Mouse (Mus musculus): ENCODE data around the gene Slc20a1. TPM values are rescaled to one million over a fixed set of nuclear protein-coding genes. Genes with fewer than 3 reads are reported as not detected.

Gene Slc20a1
- polyA plus RNA-seq, 1 experiment from 2014 or later: 41.8 TPM

DNA sequence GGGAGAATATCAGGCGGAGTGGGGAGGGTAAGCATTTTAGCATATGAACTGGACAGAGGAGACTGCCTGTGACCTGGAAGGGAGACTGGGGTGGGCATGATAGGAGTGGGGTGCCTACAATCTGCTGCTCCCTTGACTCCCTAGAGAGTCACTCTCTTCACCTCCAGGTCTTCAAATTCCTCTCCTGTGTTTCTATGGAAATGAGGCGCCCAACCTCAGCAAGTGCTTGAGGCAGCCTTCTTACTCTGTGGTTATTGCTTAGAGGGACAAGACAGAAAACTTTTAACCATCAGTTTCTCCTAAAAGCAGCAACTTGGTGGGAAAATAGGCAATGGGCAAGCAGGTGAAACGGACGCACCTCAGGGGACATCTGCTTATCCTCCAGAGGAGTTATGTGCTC is 38.0 kb downstream of the Slc20a1 start:
- Histone ChIP-seq H3K9me3 (no peaks in the 10 kb centered on the region), H3K36me3 (no peaks in the 10 kb centered on the region), H3K27ac (no peak overlapping the region), H3K27me3 (ENCODE audit: insufficient read depth, poor library complexity, severe bottlenecking) (0 out of 2 replicates have a peak, but pooled peaks cover 2% of the 10 kb centered on the region), H3K4me3 (no peak overlapping the region), H3K4me1 (peaks cover 32% of the 10 kb centered on the region)
- peak; percentile 53 for DNase-seq (ENCODE audit: low spot score)
- 79% methylated on average over 4 of the region's 4 CpGs for WGBS

DNA sequence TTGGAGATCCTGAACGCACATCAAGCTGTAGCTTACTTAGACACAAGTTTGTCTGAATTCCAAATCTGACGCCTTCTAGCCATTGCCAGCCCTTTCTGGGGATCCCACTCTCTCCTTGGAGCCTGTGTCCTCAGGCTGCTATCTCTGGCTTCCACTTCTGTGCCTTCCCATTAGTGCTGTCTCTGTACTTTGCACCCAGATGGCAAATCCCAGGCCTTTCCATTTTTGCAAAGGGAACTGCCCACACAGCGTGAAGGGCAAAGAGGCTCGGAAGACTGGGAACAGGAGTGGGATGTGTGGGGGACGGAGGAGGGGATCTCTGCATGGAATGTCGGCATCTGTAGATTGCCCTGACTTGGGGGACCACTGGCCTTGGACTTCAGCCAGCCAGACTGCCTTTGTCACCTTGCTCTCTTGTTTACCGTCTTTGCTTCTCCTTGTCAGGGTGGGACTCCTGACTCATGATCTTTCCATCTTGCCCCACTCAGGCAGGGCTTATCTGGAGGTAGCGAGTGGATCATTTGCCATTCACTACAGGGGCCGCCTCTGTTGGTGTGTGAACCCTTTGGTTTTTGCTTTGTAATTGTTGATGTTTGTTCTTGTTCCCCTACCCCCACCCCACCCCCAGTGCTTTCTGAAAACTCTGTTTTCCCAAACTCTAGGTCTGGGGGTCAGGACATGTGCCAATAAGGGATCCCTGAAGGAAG is 42.3 kb downstream of the Slc20a1 start:
- Histone ChIP-seq H3K9me3 (no peaks in the 10 kb centered on the region), H3K4me3 (no peak overlapping the region), H3K4me1 (peaks cover 52% of the 10 kb centered on the region), H3K27me3 (ENCODE audit: insufficient read depth, poor library complexity, severe bottlenecking) (no peaks in the 10 kb centered on the region), H3K27ac (peak overlapping the region; percentile 67), H3K36me3 (no peaks in the 10 kb centered on the region)
- DNase-seq (ENCODE audit: low spot score): peak; percentile 87
- 48% methylated on average over 9 of the region's 9 CpGs for WGBS

DNA sequence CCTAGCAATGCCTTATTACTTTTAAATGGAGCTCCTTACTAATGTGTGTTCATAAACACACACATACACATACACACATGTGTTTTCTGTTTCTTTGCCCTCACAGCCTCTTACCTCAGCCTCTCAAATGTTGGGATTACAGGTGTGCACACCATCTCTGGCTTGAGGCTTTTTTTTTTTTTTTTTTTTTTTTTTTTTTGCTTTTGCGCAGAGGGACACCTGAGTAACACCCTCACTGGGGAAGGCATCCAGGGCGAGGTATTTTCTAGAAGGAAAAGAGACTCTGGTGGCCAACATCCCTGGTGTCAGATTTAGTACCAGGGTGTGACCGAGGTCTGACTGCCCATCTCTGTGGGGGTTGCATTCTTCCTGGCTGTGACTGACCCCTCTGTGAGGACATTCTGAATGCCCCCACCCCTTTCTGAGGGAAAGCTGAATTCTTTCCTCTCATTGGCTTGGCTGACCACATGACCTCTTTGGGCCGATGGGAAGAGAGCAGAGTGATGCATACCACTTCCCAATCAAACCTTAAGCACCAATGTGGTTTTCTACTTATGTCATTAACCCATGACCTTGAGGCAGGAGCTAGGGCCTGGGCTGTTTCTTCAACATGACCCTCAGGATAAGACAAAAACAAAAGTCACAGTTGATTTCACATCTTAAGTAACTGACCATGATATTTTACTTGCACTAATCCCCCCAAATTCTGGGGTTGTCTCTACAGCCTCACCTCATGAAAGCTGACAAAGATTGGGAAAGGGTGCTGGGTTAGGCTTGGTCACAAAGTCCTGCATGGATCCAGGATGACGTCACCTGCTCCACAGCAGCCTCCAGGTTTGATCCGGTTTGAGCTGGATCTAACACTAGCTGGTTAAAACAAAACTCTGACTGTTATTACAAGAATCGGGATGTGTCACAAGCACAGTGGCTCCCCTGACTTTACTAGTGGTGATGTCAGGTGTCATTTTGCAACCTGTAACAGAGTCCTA is 43.6 kb downstream of the Slc20a1 start:
- H3K27ac ChIP-seq: peak overlapping the region; percentile 77
- no peak overlapping the region for H3K4me3 ChIP-seq
- no peak for DNase-seq (ENCODE audit: low spot score)
- no peaks in the 10 kb centered on the region for H3K27me3 ChIP-seq (ENCODE audit: insufficient read depth, poor library complexity, severe bottlenecking)
- H3K36me3 ChIP-seq: no peaks in the 10 kb centered on the region
- H3K9me3 ChIP-seq: no peaks in the 10 kb centered on the region
- H3K4me1 ChIP-seq: peaks cover 46% of the 10 kb centered on the region
- WGBS: 61% methylated on average over 7 of the region's 7 CpGs

DNA sequence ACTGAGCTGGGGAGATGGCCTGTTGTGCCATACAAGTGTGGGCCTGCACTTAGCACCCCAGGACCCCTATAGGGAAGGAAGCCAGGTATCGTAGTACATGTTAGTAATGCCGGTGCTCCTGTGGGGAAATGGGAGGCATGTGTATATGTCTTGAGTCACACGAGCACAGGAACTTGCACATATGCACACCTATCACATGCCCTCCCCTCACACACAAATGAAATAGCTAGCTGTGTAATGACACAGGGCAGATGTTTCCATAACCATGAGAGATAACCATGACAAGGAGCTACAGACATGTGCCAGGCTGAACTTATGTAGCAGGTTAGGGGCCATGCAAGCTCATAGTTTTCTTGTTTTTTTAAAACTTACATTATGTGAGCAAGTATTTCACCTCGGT is 44.4 kb downstream of the Slc20a1 start:
- peak; percentile 70 for DNase-seq (ENCODE audit: low spot score)
- Histone ChIP-seq H3K27ac (peak overlapping the region; percentile 77), H3K4me3 (no peak overlapping the region), H3K36me3 (no peaks in the 10 kb centered on the region), H3K27me3 (ENCODE audit: insufficient read depth, poor library complexity, severe bottlenecking) (no peaks in the 10 kb centered on the region), H3K4me1 (peaks cover 51% of the 10 kb centered on the region), H3K9me3 (no peaks in the 10 kb centered on the region)
- WGBS: 74% methylated on average over 4 of the region's 4 CpGs

DNA sequence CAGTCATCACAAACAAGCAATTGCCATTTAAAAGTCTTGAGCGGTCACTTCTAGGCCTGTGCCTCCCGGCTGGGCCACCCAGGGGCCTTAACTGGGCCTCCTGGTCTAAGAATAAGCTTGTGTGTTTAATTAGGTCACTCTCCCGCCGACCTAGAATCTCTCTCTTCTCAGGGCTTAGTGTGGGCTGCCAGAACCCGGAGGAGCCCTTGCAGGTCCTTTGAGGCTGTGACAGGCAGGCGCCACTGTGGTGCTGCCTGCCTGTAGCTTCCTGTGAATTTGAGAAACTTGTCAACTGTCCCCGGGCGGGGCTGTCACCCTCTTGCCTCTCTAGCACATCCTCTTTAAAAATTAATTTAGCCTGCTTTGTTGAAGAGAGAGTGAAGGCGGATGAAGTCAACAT is 45.2 kb downstream of the Slc20a1 start:
- Histone ChIP-seq H3K4me3 (no peak overlapping the region), H3K27ac (peak overlapping the region; percentile 77), H3K27me3 (ENCODE audit: insufficient read depth, poor library complexity, severe bottlenecking) (no peaks in the 10 kb centered on the region), H3K9me3 (no peaks in the 10 kb centered on the region), H3K4me1 (peaks cover 54% of the 10 kb centered on the region), H3K36me3 (no peaks in the 10 kb centered on the region)
- DNase-seq (ENCODE audit: low spot score): no peak
- WGBS: 22% methylated on average over 9 of the region's 9 CpGs

DNA sequence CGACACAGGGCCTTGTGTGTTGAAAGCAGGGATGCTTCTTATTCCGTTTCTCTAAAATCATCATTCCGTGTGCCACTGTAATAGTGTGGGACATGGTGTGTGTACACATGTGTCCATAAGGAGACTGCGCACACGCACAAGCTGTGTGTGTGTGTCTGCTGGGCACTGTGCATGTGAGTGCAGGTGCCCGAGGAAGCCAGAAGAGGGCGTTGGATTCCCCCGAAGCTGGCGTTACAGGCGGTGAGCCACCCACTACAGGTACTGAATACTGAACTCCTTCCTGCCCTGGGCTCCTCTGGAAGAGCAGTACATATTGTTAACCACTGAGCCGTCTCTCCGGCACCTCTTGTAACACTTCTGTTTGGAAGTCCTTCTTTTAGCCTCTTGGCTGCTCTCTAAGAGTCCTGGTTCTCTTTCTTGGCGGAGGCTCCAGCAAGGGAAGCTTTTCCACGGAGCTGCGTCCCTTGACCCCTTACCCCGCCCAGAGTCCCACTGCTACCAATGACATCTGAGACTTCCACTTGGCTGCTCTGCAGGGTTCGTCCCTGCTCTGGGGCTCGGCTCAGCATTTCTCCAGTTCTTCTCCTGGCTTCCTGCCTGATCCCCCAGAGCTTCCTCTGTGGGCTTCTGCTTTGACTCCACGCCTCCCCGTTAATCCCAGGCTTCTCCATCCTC is 46.0 kb downstream of the Slc20a1 start:
- peak overlapping the region; percentile 77 for H3K27ac ChIP-seq
- no peaks in the 10 kb centered on the region for H3K36me3 ChIP-seq
- no peaks in the 10 kb centered on the region for H3K9me3 ChIP-seq
- peaks cover 54% of the 10 kb centered on the region for H3K4me1 ChIP-seq
- WGBS: 79% methylated on average over 20 of the region's 20 CpGs
- H3K27me3 ChIP-seq (ENCODE audit: insufficient read depth, poor library complexity, severe bottlenecking): no peaks in the 10 kb centered on the region
- no peak for DNase-seq (ENCODE audit: low spot score)
- no peak overlapping the region for H3K4me3 ChIP-seq

DNA sequence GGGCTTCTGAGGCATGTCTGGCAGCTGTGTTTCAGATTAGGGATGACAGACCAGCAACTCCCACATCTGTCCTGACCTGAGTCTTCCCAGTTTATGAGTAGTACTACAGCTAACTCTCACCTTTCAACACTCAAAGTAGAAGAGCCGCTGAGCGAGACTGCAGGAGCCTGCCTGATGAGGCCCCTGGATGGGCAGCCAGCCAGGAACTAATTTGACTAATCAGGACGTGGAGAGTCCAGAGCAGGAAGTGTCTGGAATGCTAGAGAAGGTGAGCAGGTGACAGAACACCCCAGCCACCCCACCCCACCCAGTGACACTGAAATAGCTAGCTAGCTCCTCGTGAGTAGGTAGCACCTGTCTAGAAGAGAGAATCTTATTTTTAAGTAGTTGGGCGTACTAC is 47.1 kb downstream of the Slc20a1 start:
- 23% methylated on average over 5 of the region's 5 CpGs for WGBS
- Histone ChIP-seq H3K36me3 (no peaks in the 10 kb centered on the region), H3K4me1 (peaks cover 52% of the 10 kb centered on the region), H3K4me3 (no peak overlapping the region), H3K27ac (no peak overlapping the region), H3K9me3 (no peaks in the 10 kb centered on the region), H3K27me3 (ENCODE audit: insufficient read depth, poor library complexity, severe bottlenecking) (no peaks in the 10 kb centered on the region)
- DNase-seq (ENCODE audit: low spot score): peak; percentile 88

DNA sequence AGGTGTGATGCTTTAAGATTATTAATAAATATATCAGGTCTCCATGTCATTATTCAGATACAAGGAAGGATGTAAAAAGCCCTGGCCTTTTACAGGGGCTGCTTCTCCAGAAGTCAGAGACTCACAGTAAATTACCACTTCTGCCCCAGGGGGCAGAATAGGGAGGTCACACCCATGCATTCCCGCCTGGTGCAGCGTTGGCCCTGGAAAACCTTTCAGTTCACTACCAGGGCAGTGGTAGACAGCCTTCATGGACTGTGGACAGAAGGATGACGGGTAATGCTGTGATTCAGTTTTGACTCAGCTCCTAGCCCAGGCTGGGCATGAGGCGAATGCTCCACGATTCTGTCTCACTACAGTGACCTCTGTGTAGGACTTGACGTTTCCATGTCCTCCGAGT is 47.9 kb downstream of the Slc20a1 start:
- 74% methylated on average over 7 of the region's 7 CpGs for WGBS
- H3K4me3 ChIP-seq: no peak overlapping the region
- peaks cover 44% of the 10 kb centered on the region for H3K4me1 ChIP-seq
- H3K9me3 ChIP-seq: no peaks in the 10 kb centered on the region
- H3K27me3 ChIP-seq (ENCODE audit: insufficient read depth, poor library complexity, severe bottlenecking): no peaks in the 10 kb centered on the region
- H3K27ac ChIP-seq: peak overlapping the region; percentile 53; the same call in 1 of the 2 replicates
- no peak for DNase-seq (ENCODE audit: low spot score)
- H3K36me3 ChIP-seq: no peaks in the 10 kb centered on the region

DNA sequence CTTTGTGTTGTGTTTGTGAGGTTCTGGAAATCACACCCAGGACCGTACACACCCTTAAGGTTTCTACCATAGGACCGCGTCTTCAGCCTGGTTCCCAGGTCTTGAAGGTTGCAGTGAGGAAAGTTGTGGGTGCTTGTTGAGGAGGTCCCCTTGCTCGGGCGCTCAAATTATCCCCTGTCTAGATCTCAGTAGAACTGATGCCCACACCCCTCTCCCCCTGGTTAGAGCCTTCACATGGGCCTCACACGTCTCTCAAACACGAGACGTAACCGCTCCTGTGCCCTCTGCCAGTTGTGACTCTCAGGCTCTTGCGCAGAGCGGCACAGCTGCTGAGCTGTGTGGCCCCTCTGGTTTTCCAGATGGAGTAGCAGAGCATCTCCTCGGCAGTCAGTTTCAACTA is 48.4 kb downstream of the Slc20a1 start:
- H3K9me3 ChIP-seq: no peaks in the 10 kb centered on the region
- no peak overlapping the region for H3K4me3 ChIP-seq
- DNase-seq (ENCODE audit: low spot score): peak; percentile 70
- no peaks in the 10 kb centered on the region for H3K27me3 ChIP-seq (ENCODE audit: insufficient read depth, poor library complexity, severe bottlenecking)
- peaks cover 41% of the 10 kb centered on the region for H3K4me1 ChIP-seq
- no peak overlapping the region for H3K27ac ChIP-seq
- 88% methylated on average over 12 of the region's 12 CpGs for WGBS
- no peaks in the 10 kb centered on the region for H3K36me3 ChIP-seq

DNA sequence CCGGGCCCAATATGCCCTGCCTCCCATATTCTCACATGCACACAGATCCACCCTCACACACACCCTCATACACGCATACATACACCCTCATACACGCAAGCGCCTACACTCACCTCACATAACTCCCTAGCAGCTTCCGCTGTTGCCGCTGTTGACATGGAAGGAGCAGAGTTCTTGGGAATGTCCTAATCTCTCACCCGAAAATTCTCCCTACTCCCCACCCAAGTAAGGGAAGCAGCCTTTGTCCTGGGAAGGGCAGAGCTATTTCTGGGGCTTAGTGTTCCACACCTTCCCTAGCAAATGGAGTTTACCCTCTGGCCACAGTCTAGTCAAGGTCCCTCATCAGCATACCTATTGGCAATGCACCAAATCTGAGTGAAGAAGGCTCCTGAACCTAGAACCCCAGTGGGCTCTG is 49.1 kb downstream of the Slc20a1 start:
- WGBS: 87% methylated on average over 7 of the region's 7 CpGs
- peak; percentile 60 for DNase-seq (ENCODE audit: low spot score)

DNA sequence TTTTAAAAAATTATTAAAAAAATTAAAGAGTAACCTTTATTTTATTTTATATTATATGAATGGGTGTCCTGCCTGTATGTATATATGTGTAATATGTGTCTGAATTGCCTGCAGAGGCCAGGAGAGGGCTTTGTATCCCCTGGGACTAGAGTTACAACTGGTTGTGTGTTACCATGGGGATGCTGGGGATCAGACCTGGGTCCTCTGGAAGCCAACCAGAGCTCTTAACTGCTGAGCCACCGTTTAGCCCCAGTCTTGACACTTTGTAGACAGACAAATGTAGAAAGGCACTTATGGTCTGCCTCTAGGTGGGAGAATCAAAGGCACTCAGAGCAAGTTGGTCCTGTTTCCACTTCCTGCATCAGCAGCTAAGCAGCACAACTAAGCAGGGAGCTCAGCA is 50.8 kb downstream of the Slc20a1 start:
- Histone ChIP-seq H3K4me3 (no peak overlapping the region), H3K9me3 (no peaks in the 10 kb centered on the region), H3K4me1 (peaks cover 20% of the 10 kb centered on the region), H3K27ac (no peak overlapping the region), H3K36me3 (no peaks in the 10 kb centered on the region), H3K27me3 (ENCODE audit: insufficient read depth, poor library complexity, severe bottlenecking) (no peaks in the 10 kb centered on the region)
- peak; percentile 63 for DNase-seq (ENCODE audit: low spot score)
- WGBS: 47% methylated on average over 1 of the region's 1 CpGs

More for the DNA sequence above, 49.1 kb downstream of the Slc20a1 start:
- Histone ChIP-seq H3K4me3 (no peak overlapping the region), H3K4me1 (peaks cover 34% of the 10 kb centered on the region), H3K9me3 (no peaks in the 10 kb centered on the region), H3K27me3 (ENCODE audit: insufficient read depth, poor library complexity, severe bottlenecking) (no peaks in the 10 kb centered on the region), H3K36me3 (no peaks in the 10 kb centered on the region), H3K27ac (no peak overlapping the region)

DNA sequence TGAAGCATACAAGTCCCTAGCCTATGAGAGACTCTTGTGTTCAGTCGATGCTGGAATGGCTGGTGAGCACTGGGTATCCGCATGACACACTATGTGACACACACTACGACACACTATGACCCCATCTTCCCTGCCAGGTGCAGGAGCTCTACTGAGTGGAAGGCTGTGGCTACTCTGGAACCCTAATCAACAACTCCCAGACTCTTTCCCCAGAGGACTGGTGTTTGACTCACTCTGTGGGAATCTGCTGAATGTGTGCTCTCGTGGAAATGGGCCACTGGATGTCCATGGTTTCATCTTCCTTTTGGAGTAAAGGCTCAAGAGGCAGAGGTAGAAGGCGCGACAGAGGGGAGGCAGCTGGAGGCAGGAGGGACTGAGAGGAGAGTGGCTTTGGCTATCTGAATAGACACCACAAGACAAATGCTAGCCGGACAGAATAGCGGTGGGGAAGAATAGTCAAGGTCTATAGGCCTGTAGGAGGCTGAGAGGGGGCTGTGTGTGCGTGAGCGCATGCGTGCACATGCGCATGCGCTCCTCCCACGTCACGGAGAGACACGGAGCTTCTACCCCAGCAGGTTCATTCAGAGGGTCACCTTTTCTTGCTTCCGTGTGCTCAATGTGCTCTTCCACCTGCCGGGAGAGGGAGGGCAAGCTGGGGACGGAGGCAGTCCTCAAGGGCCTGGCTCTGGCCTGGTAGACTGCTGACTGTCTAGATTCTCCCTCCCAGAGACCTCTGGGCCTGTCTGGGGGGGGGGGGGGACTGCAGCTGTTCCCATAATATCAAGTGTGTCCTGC is 54.5 kb downstream of the Slc20a1 start:
- Histone ChIP-seq H3K27me3 (ENCODE audit: insufficient read depth, poor library complexity, severe bottlenecking) (no peaks in the 10 kb centered on the region), H3K36me3 (no peaks in the 10 kb centered on the region), H3K27ac (0 out of 2 replicates have a peak overlapping the region, but pooled peaks have one; percentile 10), H3K4me3 (no peak overlapping the region), H3K4me1 (peaks cover 11% of the 10 kb centered on the region; the same call in 1 of the 2 replicates), H3K9me3 (no peaks in the 10 kb centered on the region)
- no peak for DNase-seq (ENCODE audit: low spot score)
- 79% methylated on average over 19 of the region's 19 CpGs for WGBS

All from heart, embryonic 10.5 days (tissue).